Mouse (Mus musculus): Measurements from ENCODE around the gene Dytn. TPM values are rescaled to one million over a fixed set of nuclear protein-coding genes. Genes with fewer than 3 reads are reported as not detected.

Dytn gene
- polyA plus RNA-seq (2016; fragmentation: Nextera tagmentation; extraction: Ambion mirVana) = 0.05 TPM in 1 of 2 replicates, not detected in the other

DNA sequence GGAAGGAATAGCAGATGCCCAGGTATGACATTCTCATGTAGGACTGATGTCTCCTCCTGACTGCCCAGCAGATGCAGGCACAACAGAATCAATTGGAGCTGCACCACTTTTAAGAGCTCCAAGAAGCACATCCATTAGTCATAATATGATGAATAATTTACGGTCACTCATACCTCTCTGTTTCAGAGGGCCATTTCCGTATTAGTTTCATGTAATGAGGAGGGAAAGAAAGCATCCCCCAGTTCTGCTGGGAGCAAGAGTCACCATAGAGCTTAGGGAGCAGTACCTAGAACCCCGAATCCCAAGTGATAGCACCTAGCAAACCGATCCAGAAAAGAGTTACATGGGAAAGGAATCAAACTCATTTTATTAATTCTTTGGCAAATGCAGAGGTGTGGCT, at the start of gene Dytn:
Gene Dytn (minus strand): TSS at position 101 of the 400 bp plus-strand sequence.
- Histone ChIP-seq H3K36me3 (replicated peaks) (no peaks in the 10 kb centered on the region), H3K9me3 (no peaks in the 10 kb centered on the region), H3K27me3 (replicated peaks; ENCODE audit: low read depth, poor library complexity, severe bottlenecking) (no peaks in the 10 kb centered on the region), H3K4me1 (no peaks in the 10 kb centered on the region), H3K27ac (replicated peaks) (no peak within 1 kb of the TSS), H3K4me3 (no peak within 1 kb of the TSS)
- 90% methylated on average over 4 of the region's 4 CpGs for WGBS
- no peak for DNase-seq (ENCODE audit: low spot score)

DNA sequence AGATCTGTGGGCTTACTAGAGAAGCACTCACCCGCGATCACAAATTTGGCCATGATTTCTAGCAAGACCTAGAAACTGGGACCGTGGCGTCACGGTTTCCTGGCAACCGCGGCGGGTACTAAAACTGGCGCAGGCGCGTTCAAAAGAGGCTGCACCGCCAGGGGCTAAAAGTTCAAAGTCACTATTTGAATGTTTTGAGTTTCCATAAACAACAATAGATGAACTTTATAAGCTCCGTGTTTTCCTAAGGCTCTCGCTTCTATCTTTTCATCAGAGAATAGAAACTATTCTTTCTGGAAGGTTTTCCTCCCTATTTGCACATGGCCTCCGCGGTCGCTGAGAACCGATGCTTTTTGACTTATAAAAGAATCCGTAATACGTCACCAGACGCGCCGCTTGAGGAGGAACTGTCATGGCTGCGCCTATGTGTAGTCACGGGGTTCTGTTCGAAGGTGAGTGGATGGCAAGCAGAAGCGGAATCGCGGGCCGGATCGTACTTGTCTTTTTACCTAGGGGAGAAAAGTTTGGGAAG, 43.6 kb upstream of the Dytn start, which contains the start of the genes Mdh1b and Fastkd2:
Gene Mdh1b (minus strand): TSS at position 79 of the 532 bp plus-strand sequence.
Gene Fastkd2 (plus strand): TSS at position 375 of the 532 bp plus-strand sequence.
- H3K36me3 ChIP-seq (replicated peaks) = no peaks in the 10 kb centered on the region
- H3K27ac ChIP-seq (replicated peaks) = peak within 1 kb of the TSS; percentile 77
- WGBS = under 1% methylated on average over 31 of the region's 31 CpGs
- no peaks in the 10 kb centered on the region for H3K9me3 ChIP-seq
- H3K4me3 ChIP-seq = peak within 1 kb of the TSS; percentile 68
- no peaks in the 10 kb centered on the region for H3K27me3 ChIP-seq (replicated peaks; ENCODE audit: low read depth, poor library complexity, severe bottlenecking)
- peaks cover 16% of the 10 kb centered on the region for H3K4me1 ChIP-seq
- peak; percentile 87 for DNase-seq (ENCODE audit: low spot score)

DNA sequence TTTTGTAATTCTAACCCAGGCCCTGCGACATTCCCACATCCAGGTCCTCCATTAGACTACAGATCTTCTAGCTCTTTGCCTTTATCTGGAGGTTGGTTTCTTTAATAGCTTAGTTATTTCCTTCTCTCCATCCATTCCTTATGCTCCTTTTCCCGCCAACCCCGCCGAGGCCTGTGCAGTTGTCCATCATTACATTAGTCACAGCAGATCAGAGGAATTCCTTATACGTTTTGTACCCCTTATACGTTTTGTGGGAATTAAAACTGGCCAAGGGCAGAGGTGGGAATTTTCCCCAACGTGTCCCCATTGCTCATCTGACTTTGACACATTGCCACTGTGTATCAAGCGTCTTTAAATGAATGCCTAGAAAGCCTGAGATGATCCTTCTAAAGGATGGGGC, 43.1 kb upstream of the Dytn start:
- H3K4me3 ChIP-seq = peak overlapping the region; percentile 68
- peak overlapping the region; percentile 77; the same call in 1 of the 2 replicates for H3K27ac ChIP-seq (replicated peaks)
- DNase-seq (ENCODE audit: low spot score) = no peak
- 42% methylated on average over 8 of the region's 8 CpGs for WGBS
- H3K4me1 ChIP-seq = peaks cover 16% of the 10 kb centered on the region
- H3K9me3 ChIP-seq = no peaks in the 10 kb centered on the region
- no peaks in the 10 kb centered on the region for H3K36me3 ChIP-seq (replicated peaks)
- H3K27me3 ChIP-seq (replicated peaks; ENCODE audit: low read depth, poor library complexity, severe bottlenecking) = no peaks in the 10 kb centered on the region

DNA sequence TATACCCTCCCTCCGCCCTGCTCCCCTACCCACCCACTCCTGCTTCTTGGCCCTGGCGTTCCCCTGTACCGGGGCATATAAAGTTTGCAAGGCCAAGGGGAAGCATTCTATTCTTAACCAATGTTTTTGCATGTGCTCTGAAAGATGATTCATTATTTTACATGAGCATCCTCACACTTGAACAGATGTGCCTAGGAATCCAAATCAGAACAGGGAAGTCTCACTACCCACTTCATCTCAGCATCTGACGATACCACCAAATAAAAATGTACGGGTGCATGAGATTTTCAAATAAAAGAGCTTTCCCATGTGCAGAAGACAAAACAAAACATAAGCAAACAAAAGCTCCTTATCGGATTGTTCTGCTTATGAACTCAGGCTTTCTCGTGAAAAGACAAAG, 33.4 kb upstream of the Dytn start:
- DNase-seq (ENCODE audit: low spot score) = no peak
- 0 out of 2 replicates have a peak, but pooled peaks cover 3% of the 10 kb centered on the region for H3K27me3 ChIP-seq (replicated peaks; ENCODE audit: low read depth, poor library complexity, severe bottlenecking)
- no peak overlapping the region for H3K4me3 ChIP-seq
- H3K27ac ChIP-seq (replicated peaks) = no peak overlapping the region
- no peaks in the 10 kb centered on the region for H3K4me1 ChIP-seq
- no peaks in the 10 kb centered on the region for H3K36me3 ChIP-seq (replicated peaks)
- H3K9me3 ChIP-seq = no peaks in the 10 kb centered on the region
- 88% methylated on average over 7 of the region's 7 CpGs for WGBS

DNA sequence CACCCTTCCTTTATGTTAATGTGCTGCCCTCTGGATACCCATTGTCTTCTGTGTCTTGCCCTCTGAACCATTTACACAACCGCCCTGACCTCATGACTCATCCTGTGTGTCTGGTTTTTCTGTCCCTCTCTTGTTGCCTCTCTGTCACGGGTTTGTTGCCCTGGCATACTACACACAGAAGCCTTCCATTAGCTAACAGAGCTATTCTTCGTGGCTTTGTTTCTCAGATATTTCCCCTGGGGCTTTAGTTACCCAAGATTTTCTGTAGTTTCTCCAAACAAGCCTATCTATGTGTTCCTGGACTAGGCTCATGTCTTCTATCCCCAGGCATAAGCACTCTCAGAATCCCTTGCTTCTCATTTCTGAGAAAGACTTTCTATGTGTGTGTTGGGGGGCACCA, 22.1 kb upstream of the Dytn start:
- Histone ChIP-seq H3K27ac (replicated peaks) (no peak overlapping the region), H3K9me3 (no peaks in the 10 kb centered on the region), H3K36me3 (replicated peaks) (no peaks in the 10 kb centered on the region), H3K4me3 (no peak overlapping the region), H3K4me1 (0 out of 2 replicates have a peak, but pooled peaks cover 2% of the 10 kb centered on the region), H3K27me3 (replicated peaks; ENCODE audit: low read depth, poor library complexity, severe bottlenecking) (no peaks in the 10 kb centered on the region)
- WGBS = 59% methylated on average over 3 of the region's 3 CpGs
- no peak for DNase-seq (ENCODE audit: low spot score)

DNA sequence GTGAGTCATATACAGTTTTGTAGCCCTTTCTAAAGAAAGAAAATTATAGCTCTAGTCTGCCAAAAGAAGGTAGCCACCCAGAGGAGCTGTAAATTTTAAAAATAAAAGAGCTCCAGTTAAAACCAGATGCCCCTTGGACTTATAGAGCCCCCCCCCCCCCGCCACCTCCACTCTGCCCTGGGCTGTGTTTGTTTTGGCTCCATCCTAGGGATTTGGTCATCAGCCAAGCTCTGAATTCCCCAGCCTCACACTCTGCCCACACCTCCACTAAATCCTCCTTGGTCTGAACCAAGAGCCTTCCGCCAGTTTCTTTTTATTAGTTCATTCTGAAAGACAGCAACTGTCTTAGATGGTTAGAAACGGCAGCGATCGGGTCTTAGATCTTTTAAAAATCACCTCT, 19.0 kb upstream of the Dytn start:
- Histone ChIP-seq H3K4me3 (no peak overlapping the region), H3K36me3 (replicated peaks) (no peaks in the 10 kb centered on the region), H3K27me3 (replicated peaks; ENCODE audit: low read depth, poor library complexity, severe bottlenecking) (no peaks in the 10 kb centered on the region), H3K27ac (replicated peaks) (no peak overlapping the region), H3K4me1 (no peaks in the 10 kb centered on the region), H3K9me3 (no peaks in the 10 kb centered on the region)
- WGBS = 84% methylated on average over 5 of the region's 5 CpGs
- no peak for DNase-seq (ENCODE audit: low spot score)

DNA sequence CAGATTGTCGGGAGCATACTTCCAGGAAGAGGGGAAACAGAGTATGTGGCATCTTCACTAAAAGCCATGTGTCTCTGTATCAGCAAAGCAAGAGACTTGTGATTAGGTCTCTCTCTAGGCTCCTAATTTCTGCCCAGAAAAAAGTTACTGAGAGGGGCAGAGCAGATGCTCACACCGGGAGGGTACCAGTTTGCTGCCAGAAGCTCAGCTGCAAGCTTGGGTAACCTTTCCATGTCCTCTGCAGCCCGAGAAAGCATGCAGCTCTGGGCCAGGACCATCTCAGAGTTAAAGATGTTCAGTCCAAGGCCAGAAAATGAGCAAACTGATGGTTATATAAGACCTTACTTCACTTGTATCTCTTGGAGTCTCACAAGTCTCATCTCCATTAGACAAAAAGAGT, 10.1 kb upstream of the Dytn start:
- H3K27me3 ChIP-seq (replicated peaks; ENCODE audit: low read depth, poor library complexity, severe bottlenecking) = no peaks in the 10 kb centered on the region
- DNase-seq (ENCODE audit: low spot score) = no peak
- H3K36me3 ChIP-seq (replicated peaks) = no peaks in the 10 kb centered on the region
- H3K4me1 ChIP-seq = no peaks in the 10 kb centered on the region
- WGBS = 82% methylated on average over 3 of the region's 3 CpGs
- no peaks in the 10 kb centered on the region for H3K9me3 ChIP-seq
- H3K27ac ChIP-seq (replicated peaks) = no peak overlapping the region
- no peak overlapping the region for H3K4me3 ChIP-seq

DNA sequence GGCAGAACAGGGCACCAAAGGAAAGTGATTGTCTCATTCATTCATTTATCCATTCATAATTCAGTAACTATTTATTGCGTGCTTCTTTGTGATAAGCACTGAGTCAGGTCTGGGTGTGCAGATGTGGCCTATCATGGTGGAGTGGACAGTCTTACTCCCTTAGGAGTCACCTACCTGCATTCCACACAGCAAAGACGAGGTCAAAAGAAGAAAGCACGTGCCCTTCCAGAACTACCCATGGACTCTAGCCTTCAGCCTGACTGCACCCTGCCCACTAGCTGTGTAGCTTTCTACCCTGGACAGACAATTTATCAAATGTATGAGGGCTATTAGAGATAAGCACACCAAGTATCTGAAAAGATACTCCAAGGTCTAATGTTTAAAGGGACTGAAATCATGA, 10.8 kb downstream of the Dytn start:
- no peaks in the 10 kb centered on the region for H3K36me3 ChIP-seq (replicated peaks)
- no peaks in the 10 kb centered on the region for H3K9me3 ChIP-seq
- WGBS = 92% methylated on average over 3 of the region's 3 CpGs
- no peak overlapping the region for H3K4me3 ChIP-seq
- H3K27me3 ChIP-seq (replicated peaks; ENCODE audit: low read depth, poor library complexity, severe bottlenecking) = no peaks in the 10 kb centered on the region
- DNase-seq (ENCODE audit: low spot score) = no peak
- H3K4me1 ChIP-seq = no peaks in the 10 kb centered on the region
- H3K27ac ChIP-seq (replicated peaks) = no peak overlapping the region

DNA sequence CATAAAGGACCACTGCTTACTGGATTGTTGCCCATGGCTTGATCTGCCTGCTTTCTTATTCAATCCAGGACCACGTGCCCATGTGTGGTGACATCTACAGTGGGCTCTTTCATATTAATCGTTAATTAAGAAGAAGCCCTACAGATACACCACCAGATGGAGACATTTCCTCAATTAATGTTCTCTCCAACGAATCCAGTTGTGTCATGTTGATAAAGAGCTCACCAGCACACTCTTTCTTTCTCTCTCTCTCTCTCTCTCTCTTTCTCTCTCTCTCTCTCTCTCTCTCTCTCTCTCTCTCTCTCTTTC, 17.9 kb downstream of the Dytn start:
- Histone ChIP-seq H3K4me3 (no peak overlapping the region), H3K4me1 (peaks cover 17% of the 10 kb centered on the region), H3K27me3 (replicated peaks; ENCODE audit: low read depth, poor library complexity, severe bottlenecking) (no peaks in the 10 kb centered on the region; the same call in 1 of the 2 replicates), H3K9me3 (no peaks in the 10 kb centered on the region), H3K36me3 (replicated peaks) (no peaks in the 10 kb centered on the region), H3K27ac (replicated peaks) (no peak overlapping the region)
- WGBS = 8% methylated on average over 3 of the region's 3 CpGs
- DNase-seq (ENCODE audit: low spot score) = no peak

DNA sequence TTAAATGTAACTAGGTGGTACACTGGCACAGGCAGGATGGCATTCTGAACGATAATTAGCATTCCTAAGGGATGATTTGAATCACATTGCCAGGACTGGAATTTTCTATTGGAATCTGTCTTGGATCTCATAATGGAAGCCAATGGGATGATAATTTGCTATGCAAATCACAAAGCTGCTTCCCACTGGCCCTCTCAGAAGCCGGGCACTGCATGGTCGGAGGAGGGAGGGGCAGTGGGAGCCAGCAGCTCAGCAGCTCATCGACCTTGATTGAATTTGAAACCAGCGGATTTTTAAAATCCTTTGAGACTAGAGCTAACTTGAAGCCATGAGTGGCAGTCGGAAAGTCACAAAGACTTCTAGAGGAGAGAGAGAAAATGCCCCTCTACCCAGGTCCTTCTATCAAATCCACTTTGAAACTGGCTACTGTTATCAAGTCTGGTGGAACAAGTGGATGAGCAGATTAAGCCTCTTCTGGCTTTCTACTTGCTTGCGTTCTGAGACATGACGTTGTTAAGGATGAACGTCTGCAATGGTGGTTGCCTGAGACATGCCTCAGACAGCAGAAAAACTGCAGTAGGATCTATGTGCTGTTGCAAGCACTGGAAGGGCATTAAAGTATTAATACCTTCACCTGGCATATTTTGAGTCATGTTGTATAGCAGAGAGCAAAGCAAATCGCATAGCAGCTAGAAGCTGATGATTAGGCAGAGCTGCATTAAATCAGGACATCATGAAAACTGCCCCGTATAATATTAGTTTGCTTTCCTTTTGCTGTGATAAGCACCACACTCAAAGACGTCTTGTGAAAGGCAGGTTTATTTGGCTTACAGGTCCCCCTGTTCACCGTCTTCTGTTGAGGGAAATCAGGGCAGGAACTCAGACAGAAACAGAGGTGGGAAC, 18.5 kb downstream of the Dytn start:
- 18% methylated on average over 13 of the region's 13 CpGs for WGBS
- Histone ChIP-seq H3K4me1 (peaks cover 17% of the 10 kb centered on the region), H3K27ac (replicated peaks) (no peak overlapping the region), H3K4me3 (no peak overlapping the region), H3K27me3 (replicated peaks; ENCODE audit: low read depth, poor library complexity, severe bottlenecking) (no peaks in the 10 kb centered on the region; the same call in 1 of the 2 replicates), H3K9me3 (no peaks in the 10 kb centered on the region), H3K36me3 (replicated peaks) (no peaks in the 10 kb centered on the region)
- DNase-seq (ENCODE audit: low spot score) = peak; percentile 33

DNA sequence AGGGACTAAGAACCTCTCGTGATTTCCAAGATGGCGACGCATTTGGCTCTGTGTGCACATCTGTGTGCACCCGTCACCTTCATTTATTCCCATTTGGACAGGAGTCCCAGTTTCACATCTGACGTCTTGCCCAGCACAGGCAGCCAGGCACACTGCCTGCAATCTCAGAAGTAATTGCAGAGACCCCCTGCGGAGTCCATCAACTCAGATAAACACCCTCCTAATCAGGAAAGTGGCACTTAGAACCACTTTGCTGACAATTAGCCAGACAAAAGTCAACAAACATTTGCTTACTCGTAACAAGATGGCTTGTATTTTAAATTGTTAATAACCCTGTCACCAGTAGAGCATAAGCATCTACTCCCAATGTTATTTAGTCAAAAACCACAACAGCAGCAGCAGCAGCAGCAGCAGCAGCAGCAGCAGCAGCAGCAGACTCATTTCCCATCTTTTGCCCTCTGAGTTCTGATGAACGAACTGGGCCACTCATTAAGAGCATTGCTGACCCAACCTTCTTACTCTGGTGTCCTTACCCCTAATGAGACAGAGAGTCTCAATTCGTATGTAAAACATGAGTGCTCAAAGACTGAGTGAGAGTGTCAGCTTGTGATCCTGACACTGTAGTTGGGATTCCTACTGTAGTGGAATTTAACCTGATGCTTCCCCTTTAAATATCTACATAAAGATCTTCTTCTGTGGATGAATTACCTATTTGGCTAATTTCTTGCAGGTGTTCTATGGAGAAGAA, 19.4 kb downstream of the Dytn start:
- 37% methylated on average over 9 of the region's 9 CpGs for WGBS
- H3K4me3 ChIP-seq = no peak overlapping the region
- no peaks in the 10 kb centered on the region for H3K36me3 ChIP-seq (replicated peaks)
- no peaks in the 10 kb centered on the region; the same call in 1 of the 2 replicates for H3K27me3 ChIP-seq (replicated peaks; ENCODE audit: low read depth, poor library complexity, severe bottlenecking)
- H3K27ac ChIP-seq (replicated peaks) = no peak overlapping the region
- H3K4me1 ChIP-seq = peaks cover 17% of the 10 kb centered on the region
- DNase-seq (ENCODE audit: low spot score) = peak; percentile 14
- no peaks in the 10 kb centered on the region for H3K9me3 ChIP-seq

DNA sequence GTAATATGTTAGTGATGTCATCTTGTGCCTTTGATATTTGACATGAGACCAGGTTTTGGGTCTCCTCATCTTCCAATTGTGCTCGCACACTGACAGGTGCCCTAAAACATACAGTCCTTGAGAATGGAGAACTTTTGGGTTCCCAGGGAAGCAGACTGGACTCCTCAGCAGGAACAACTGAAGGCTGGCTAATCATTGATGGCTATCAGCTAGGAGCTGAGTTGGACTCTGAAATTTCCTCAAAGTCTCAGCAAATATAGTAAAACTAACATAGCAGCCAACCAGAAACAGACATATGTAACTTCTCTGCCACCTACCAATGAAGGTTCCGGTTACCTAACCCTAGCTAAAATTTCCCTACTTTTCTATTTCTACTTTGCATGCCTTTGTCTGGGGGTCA, 20.6 kb downstream of the Dytn start:
- Histone ChIP-seq H3K27ac (replicated peaks) (no peak overlapping the region), H3K9me3 (no peaks in the 10 kb centered on the region), H3K4me3 (no peak overlapping the region), H3K36me3 (replicated peaks) (no peaks in the 10 kb centered on the region), H3K27me3 (replicated peaks; ENCODE audit: low read depth, poor library complexity, severe bottlenecking) (no peaks in the 10 kb centered on the region; the same call in 1 of the 2 replicates), H3K4me1 (peaks cover 17% of the 10 kb centered on the region)
- DNase-seq (ENCODE audit: low spot score) = no peak
- 87% methylated on average over 2 of the region's 2 CpGs for WGBS
